Mouse (Mus musculus) stomach, postnatal 0 days (tissue): Measurements from ENCODE around the gene Apc2. TPM values are rescaled to one million over a fixed set of nuclear protein-coding genes. Genes with fewer than 3 reads are reported as not detected.

Experiments
- ATAC-seq: fragments of 200-750 bp; cut with Nextera tagmentation; 2 replicates; pipeline ENCODE4 v1.8.0; 2017; ENCODE audit not compliant: low FRiP score, low TSS enrichment
- DNase-seq: peaks from one replicate; pipeline ENCODE4 v3.0.0-alpha.2; 2016; ENCODE audit warnings: low spot score
- H3K27ac ChIP-seq: fragments of 300-500 bp; sonication (generic); replicated peaks from 2 replicates; pipeline ENCODE4 v1.5.1; 2014; ENCODE audit warnings: mild to moderate bottlenecking, control low read depth
- H3K27me3 ChIP-seq: fragments of 300-500 bp; sonication (generic); 2 replicates; pipeline ENCODE4 v1.6.1; 2014; ENCODE audit warnings: low read length; ENCODE audit not compliant: control insufficient read depth, insufficient read depth
- H3K36me3 ChIP-seq: fragments of 300-500 bp; sonication (generic); 2 replicates; pipeline ENCODE4 v1.6.1; 2014; ENCODE audit warnings: low read length, mixed read lengths; ENCODE audit not compliant: control insufficient read depth, insufficient read depth
- H3K4me1 ChIP-seq: fragments of 300-500 bp; sonication (generic); replicated peaks from 2 replicates; pipeline ENCODE4 v1.6.1; 2014; ENCODE audit warnings: antibody characterized with exemption; ENCODE audit not compliant: control insufficient read depth, insufficient read depth
- H3K4me2 ChIP-seq: fragments of 300-500 bp; sonication (generic); replicated peaks from 2 replicates; pipeline ENCODE4 v1.6.1; 2014; ENCODE audit warnings: low read depth, mild to moderate bottlenecking, control low read depth, moderate library complexity
- H3K4me3 ChIP-seq: fragments of 300-500 bp; sonication (generic); 2 replicates; pipeline ENCODE4 v1.5.1; 2014; ENCODE audit warnings: low read depth, low read length, control low read depth
- H3K9ac ChIP-seq: fragments of 300-500 bp; sonication (generic); 2 replicates; pipeline ENCODE4 v1.6.1; 2014; ENCODE audit warnings: mild to moderate bottlenecking, low read length, control low read depth, mixed read lengths
- H3K9me3 ChIP-seq: fragments of 300-500 bp; sonication (generic); 2 replicates; pipeline ENCODE4 v1.6.1; 2016; ENCODE audit warnings: low read length; ENCODE audit not compliant: control insufficient read depth
- CTCF ChIP-seq: IDR thresholded peaks from 2 replicates; pipeline ENCODE4 v1.5.1; 2016; ENCODE audit warnings: antibody characterized with exemption, low read depth, mild to moderate bottlenecking, moderate library complexity
- EP300 ChIP-seq: optimal IDR thresholded peaks from 2 replicates; pipeline ENCODE3; 2016; ENCODE audit warnings: antibody characterized with exemption
- WGBS: fragments of 180-500 bp; shearing (Covaris S2); extraction: QIAGEN DNeasy Blood & Tissue Kit; methylation state at CpG from one replicate; pipeline ENCODE4 v1.1.7; 2014; 5-methylcytosine and 5-hydroxymethylcytosine counted together
- polyA plus RNA-seq: library from polyadenylated mRNA; unstranded; fragments of >200 nt; fragmentation: Nextera tagmentation; extraction: Ambion mirVana; gene quantifications from 2 replicates; pipeline ENCODE4 v1.2.1, GENCODE M21; 2015

Gene Apc2
- polyA plus RNA-seq, 1 experiment from 2014 or later = 1.2 TPM

DNA sequence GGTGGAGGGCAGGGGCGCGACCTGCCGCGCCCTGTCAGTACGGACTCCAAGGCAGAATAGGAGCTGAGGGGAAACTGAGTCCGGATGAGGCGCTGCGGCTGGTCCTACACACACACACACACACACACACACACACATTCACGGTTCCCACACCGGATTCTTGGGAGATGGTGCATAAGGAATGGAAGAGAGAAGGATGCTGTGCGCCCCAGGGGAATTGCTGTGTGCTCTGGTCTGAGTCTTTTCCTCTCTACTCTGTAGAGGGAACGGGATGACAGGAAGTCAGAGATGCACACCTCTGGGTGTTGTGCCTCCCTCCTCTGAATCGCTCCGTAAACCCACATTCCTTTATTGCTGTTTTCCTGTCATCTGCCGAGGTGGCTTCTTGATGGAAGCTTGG lies 3.5 kb downstream of the Apc2 start:
- H3K9me3 ChIP-seq = no peaks in the 10 kb centered on the region
- DNase-seq (no peak), ATAC-seq (no peak)
- H3K4me2 ChIP-seq = no peak overlapping the region
- H3K27me3 ChIP-seq = peaks cover 2% of the 10 kb centered on the region
- H3K36me3 ChIP-seq = peaks cover 4% of the 10 kb centered on the region
- no peaks in the 10 kb centered on the region for H3K4me1 ChIP-seq
- WGBS = 19% methylated on average over 15 of the region's 15 CpGs
- no peak overlapping the region for H3K4me3 ChIP-seq
- H3K9ac ChIP-seq = 0 out of 2 replicates have a peak overlapping the region, but pooled peaks have one; percentile 18
- no peak overlapping the region for H3K27ac ChIP-seq
- TF ChIP-seq EP300 (no peak), CTCF (no peak)

DNA sequence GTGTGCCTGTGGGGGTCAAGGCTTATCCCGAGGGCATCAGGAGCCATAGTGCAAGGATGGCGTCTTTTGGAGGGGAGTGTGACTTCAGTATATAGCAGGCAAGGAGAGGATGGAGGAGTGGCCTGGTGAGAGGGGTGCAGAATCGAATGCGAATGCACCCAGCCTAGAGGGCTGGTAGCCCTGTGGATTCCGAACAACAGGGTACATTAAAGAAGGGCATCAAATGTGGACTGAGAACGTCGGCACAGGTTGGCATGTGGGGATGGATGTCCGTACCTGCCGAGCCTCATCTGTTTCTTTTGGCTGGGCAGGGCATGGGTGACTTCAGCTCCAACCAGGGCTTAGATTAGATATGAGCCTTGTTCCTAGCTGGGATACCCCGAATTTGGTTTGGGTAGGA lies 4.0 kb downstream of the Apc2 start:
- H3K36me3 ChIP-seq = no peaks in the 10 kb centered on the region
- H3K27me3 ChIP-seq = peaks cover 6% of the 10 kb centered on the region
- H3K4me1 ChIP-seq = no peaks in the 10 kb centered on the region
- H3K27ac ChIP-seq = no peak overlapping the region
- ATAC-seq = no peak
- no peak for DNase-seq
- no peak overlapping the region for H3K4me3 ChIP-seq
- no peak overlapping the region for H3K9ac ChIP-seq
- H3K4me2 ChIP-seq = no peak overlapping the region
- TF ChIP-seq EP300 (no peak), CTCF (no peak)
- 56% methylated on average over 10 of the region's 10 CpGs for WGBS
- H3K9me3 ChIP-seq = no peaks in the 10 kb centered on the region

DNA sequence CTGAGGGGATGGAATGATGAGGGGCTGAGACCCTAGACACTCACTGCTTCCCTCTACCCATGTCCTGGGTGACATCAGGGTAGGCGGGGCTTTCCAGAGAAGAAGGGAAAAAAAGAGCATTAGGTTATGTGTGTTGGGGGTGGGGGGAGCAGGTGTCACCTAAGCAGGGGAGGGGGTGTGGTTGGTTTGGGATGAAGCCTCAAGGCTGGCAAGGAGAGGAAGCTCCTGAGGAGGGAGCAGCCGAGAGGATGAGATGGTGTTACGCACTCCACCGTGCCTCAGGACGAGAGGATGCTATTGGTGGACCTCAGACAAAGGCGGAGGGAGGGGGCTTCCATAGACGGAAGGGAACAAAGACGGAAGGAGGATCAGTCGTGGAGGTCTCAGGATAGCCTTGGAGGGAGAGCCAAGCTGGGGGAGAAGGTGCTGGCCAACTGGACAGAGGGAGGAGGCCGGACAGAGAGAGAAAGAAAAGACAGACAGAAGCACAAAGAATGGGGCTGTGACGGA lies 5.0 kb downstream of the Apc2 start:
- DNase-seq (no peak), ATAC-seq (no peak)

DNA sequence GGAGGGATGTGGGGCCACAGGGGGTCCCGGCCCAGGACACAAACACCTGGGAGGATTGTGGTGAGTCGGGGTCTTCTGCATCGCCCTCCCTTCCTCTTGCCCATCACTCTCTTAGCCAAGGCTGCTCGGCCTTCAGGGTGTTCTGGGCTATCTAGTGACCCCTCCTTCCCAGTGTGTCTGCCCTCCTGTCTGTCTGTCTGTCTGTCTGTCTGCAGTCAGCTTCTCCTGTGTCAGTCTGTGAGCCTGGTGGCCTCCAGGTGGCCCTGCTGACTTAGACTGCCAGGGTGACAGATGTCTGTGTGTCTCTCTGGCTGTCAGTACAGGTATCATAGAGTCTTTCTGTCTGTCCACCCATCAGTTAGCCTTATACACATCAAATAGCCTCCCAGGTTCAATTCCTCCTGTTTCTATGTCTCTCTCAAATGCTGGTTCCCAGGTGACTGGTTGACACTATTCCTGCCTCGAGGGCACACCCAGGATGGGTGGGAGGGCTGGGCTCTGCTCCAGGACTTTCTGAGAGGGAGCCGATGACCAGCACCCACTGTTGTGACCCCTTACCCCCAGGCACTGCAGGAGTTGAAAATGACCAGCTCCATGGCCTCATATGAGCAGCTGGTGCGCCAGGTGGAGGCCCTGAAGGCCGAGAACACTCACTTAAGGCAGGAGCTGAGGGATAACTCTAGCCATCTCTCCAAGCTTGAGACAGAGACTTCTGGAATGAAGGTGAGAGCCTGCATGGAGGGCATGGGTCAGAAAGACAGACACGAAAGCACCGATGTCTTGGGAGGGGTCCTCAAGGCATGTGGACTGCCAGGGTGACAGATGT lies 5.7 kb downstream of the Apc2 start:
- no peak overlapping the region for H3K4me2 ChIP-seq
- H3K27me3 ChIP-seq = peaks cover 6% of the 10 kb centered on the region
- no peak overlapping the region for H3K4me3 ChIP-seq
- no peaks in the 10 kb centered on the region for H3K9me3 ChIP-seq
- 80% methylated on average over 10 of the region's 10 CpGs for WGBS
- no peak for TF ChIP-seq EP300
- TF ChIP-seq CTCF = no peak
- H3K4me1 ChIP-seq = no peaks in the 10 kb centered on the region
- H3K27ac ChIP-seq = peak overlapping the region; percentile 35; the same call in 1 of the 2 replicates
- ATAC-seq (no peak), DNase-seq (no peak)
- H3K9ac ChIP-seq = no peak overlapping the region
- no peaks in the 10 kb centered on the region for H3K36me3 ChIP-seq

More for the DNA sequence above, 5.0 kb downstream of the Apc2 start:
- H3K9ac ChIP-seq = no peak overlapping the region
- H3K27ac ChIP-seq = no peak overlapping the region
- peaks cover 6% of the 10 kb centered on the region for H3K27me3 ChIP-seq
- H3K4me1 ChIP-seq = no peaks in the 10 kb centered on the region
- H3K4me2 ChIP-seq = no peak overlapping the region
- TF ChIP-seq CTCF (no peak), EP300 (no peak)
- no peaks in the 10 kb centered on the region for H3K9me3 ChIP-seq
- H3K36me3 ChIP-seq = no peaks in the 10 kb centered on the region
- no peak overlapping the region for H3K4me3 ChIP-seq
- WGBS = 36% methylated on average over 11 of the region's 11 CpGs

DNA sequence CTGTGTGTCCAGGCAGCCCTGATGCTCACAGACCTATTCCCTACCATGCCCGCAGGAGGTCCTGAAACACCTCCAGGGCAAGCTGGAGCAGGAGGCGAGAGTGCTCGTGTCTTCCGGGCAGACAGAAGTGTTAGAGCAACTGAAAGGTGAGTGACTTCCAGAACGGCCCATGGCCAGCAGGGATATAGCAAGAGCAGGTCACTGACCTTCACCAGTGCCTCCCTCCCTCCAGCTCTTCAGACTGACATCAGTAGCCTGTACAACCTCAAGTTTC lies 6.2 kb downstream of the Apc2 start:
- TF ChIP-seq EP300 (no peak), CTCF (no peak)
- Histone ChIP-seq H3K27ac (peak overlapping the region; percentile 35; the same call in 1 of the 2 replicates), H3K9me3 (no peaks in the 10 kb centered on the region), H3K27me3 (peaks cover 6% of the 10 kb centered on the region), H3K36me3 (no peaks in the 10 kb centered on the region), H3K9ac (no peak overlapping the region; the same call in 1 of the 2 replicates), H3K4me3 (no peak overlapping the region), H3K4me2 (0 out of 2 replicates have a peak overlapping the region, but pooled peaks have one; percentile 8), H3K4me1 (no peaks in the 10 kb centered on the region)
- DNase-seq (no peak), ATAC-seq (no peak)
- 68% methylated on average over 5 of the region's 5 CpGs for WGBS

DNA sequence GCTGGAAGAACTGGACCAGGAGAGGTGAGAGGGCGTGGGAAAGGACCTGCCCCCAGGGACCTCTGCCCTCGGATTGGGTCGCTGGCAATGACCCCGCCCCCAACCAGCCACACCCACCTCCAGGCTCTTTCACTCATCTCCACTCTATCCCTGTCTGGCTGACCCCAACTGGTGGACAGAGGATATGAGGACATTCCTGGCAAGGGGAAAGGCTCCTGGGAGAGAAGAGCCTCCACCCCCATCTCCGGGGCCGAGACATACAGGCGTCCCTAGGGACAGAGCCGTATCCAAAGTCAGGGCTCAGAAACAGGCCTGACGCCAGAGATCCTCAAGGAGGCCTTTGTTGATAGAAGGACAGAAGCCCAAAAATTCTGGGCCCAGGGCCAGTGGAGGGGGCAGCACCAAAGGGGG lies 6.7 kb downstream of the Apc2 start:
- 0 out of 2 replicates have a peak overlapping the region, but pooled peaks have one; percentile 8 for H3K4me2 ChIP-seq
- 22% methylated on average over 9 of the region's 9 CpGs for WGBS
- no peaks in the 10 kb centered on the region for H3K36me3 ChIP-seq
- no peaks in the 10 kb centered on the region for H3K4me1 ChIP-seq
- DNase-seq = peak; percentile 59
- H3K9ac ChIP-seq = no peak overlapping the region; the same call in 1 of the 2 replicates
- peaks cover 6% of the 10 kb centered on the region for H3K27me3 ChIP-seq
- peak; percentile 63; the same call in 1 of the 2 replicates for ATAC-seq
- TF ChIP-seq CTCF (no peak), EP300 (no peak)
- peak overlapping the region; percentile 35; the same call in 1 of the 2 replicates for H3K27ac ChIP-seq
- H3K9me3 ChIP-seq = no peaks in the 10 kb centered on the region
- no peak overlapping the region for H3K4me3 ChIP-seq
